8 mouse cellular contexts compared by ENCODE assay signal in the genomic region with DNA sequence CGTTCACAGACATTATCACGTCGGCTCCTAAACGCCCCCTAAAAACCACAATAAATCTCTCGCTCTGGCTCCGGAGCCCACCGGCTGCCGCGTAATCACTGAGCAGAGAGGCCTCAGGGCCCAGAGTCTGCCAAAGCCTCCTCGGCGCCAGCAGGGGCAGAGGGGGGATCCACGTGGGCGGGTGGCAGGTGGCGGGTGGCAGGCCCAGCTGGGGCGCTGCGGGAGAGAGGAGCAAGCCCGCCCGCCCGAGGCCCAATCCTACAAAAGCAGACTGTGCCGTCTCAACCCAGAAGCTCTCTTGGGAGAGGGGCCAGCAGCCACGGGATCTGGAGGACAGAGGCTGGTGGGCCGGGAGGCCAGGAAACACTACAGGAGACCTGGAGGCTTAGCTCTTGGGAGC. TPM values are rescaled to one million over a fixed set of nuclear protein-coding genes. Genes with fewer than 3 reads are reported as not detected.
DNase-seq lines count a peak whose midpoint lies in the region; ATAC-seq and TF ChIP-seq lines count a peak whose summit lies in the region.

No protein-coding gene starts in this region.

- peaks cover 21% of the 10 kb centered on the region for H3K27me3 ChIP-seq in heart, embryonic 11.5 days (ENCODE audit: control insufficient read depth, insufficient read depth, low read length)
- no peaks in the 10 kb centered on the region for H3K27me3 ChIP-seq in embryonic facial prominence, embryonic 11.5 days (ENCODE audit: control insufficient read depth, insufficient read depth, low read length)

- DNase-seq in heart, postnatal 10 days = no peak
- DNase-seq in ES-E14 (ENCODE audit: low read depth, low spot score) = no peak
- DNase-seq in embryonic facial prominence, embryonic 11.5 days (ENCODE audit: low spot score) = peak; percentile 63
- peak; percentile 57 to 73 for DNase-seq in layer of hippocampus, adult 8-10 months (ENCODE audit: low spot score in 2 of 2)
- peak; percentile 28 for DNase-seq in naive thymus-derived CD4-positive, alpha-beta T cell, adult 2 months (ENCODE audit: low read depth)
- no peak for DNase-seq in spleen, postnatal 4 days (ENCODE audit: low spot score in 2 of 2)
- no peak for DNase-seq in spleen, postnatal 36 days (ENCODE audit: low spot score in 2 of 2)

- in situ Hi-C loops in ES-E14 (cut with MboI; ENCODE audit: low sequenced_read_pairs in 2 of 2, unreplicated experiment in 2 of 2) = no loop called here

- peaks cover 21% of the 10 kb centered on the region for H3K4me1 ChIP-seq in heart, embryonic 11.5 days (ENCODE audit: control insufficient read depth, insufficient read depth, low read length)
- H3K4me1 ChIP-seq in ES-E14 (ENCODE audit: control insufficient read depth in 2 of 2, insufficient read depth in 2 of 2, low read length in 2 of 2, poor library complexity in 1 of 2) = peaks cover 2 to 19% of the 10 kb centered on the region in 2 experiments; a peak in 2 of 4 replicates
- peaks cover 16% of the 10 kb centered on the region for H3K4me1 ChIP-seq in embryonic facial prominence, embryonic 11.5 days (ENCODE audit: control insufficient read depth, insufficient read depth, low read length)

- H3K4me3 ChIP-seq in heart, embryonic 11.5 days (ENCODE audit: low read depth, low read length) = peak overlapping the region; percentile 28; the same call in 1 of the 2 replicates
- peak overlapping the region; percentile 48 to 51 for H3K4me3 ChIP-seq in ES-E14 (ENCODE audit: insufficient read depth in 1 of 2, low read depth in 1 of 2, low read length in 2 of 2, poor library complexity in 1 of 2, severe bottlenecking in 1 of 2)
- peak overlapping the region; percentile 21 for H3K4me3 ChIP-seq in embryonic facial prominence, embryonic 11.5 days (ENCODE audit: low read depth, low read length)

- H3K9ac ChIP-seq in heart, embryonic 11.5 days (ENCODE audit: low read depth, low read length) = peak overlapping the region; percentile 65
- H3K9ac ChIP-seq in ES-E14 (ENCODE audit: insufficient read depth, low read depth, low read length, poor library complexity, severe bottlenecking) = peak overlapping the region; percentile 57
- peak overlapping the region; percentile 52 for H3K9ac ChIP-seq in embryonic facial prominence, embryonic 11.5 days (replicated peaks; ENCODE audit: low read length)

- intact Hi-C loops in heart, postnatal 10 days (cut with DNase I) = no loop called here

- H3K36me3 ChIP-seq in heart, embryonic 11.5 days (ENCODE audit: control insufficient read depth, insufficient read depth, low read length) = no peaks in the 10 kb centered on the region
- H3K36me3 ChIP-seq in ES-E14 (ENCODE audit: control insufficient read depth, insufficient read depth, low read length, poor library complexity, severe bottlenecking) = no peaks in the 10 kb centered on the region
- no peaks in the 10 kb centered on the region for H3K36me3 ChIP-seq in embryonic facial prominence, embryonic 11.5 days (replicated peaks; ENCODE audit: control insufficient read depth, insufficient read depth, low read depth, low read length)

- ATAC-seq in heart, embryonic 11.5 days (replicated peaks; ENCODE audit: insufficient number of reproducible peaks, low FRiP score, low TSS enrichment) = no peak
- peak; percentile 45 for ATAC-seq in embryonic facial prominence, embryonic 11.5 days (replicated peaks; ENCODE audit: insufficient number of reproducible peaks, low FRiP score, low TSS enrichment, low read depth)

- WGBS in heart, embryonic 11.5 days (ENCODE audit: insufficient replicate concordance) = 2% methylated on average over 22 of the region's 22 CpGs
- under 1% methylated on average over 22 of the region's 22 CpGs for WGBS in embryonic facial prominence, embryonic 11.5 days

- no peak overlapping the region for H3K27ac ChIP-seq in heart, embryonic 11.5 days (ENCODE audit: low read depth, low read length)
- H3K27ac ChIP-seq in ES-E14 (ENCODE audit: insufficient read depth, low read depth, low read length, poor library complexity, severe bottlenecking) = no peak overlapping the region
- peak overlapping the region; percentile 74 for H3K27ac ChIP-seq in embryonic facial prominence, embryonic 11.5 days (replicated peaks; ENCODE audit: low read depth, low read length)

- H3K9me3 ChIP-seq in heart, embryonic 11.5 days (replicated peaks; ENCODE audit: control insufficient read depth, low read length) = no peaks in the 10 kb centered on the region
- H3K9me3 ChIP-seq in ES-E14 (ENCODE audit: control insufficient read depth, insufficient read depth, low read depth, low read length) = no peaks in the 10 kb centered on the region
- H3K9me3 ChIP-seq in embryonic facial prominence, embryonic 11.5 days (replicated peaks; ENCODE audit: control insufficient read depth, low read length) = no peaks in the 10 kb centered on the region

- peak overlapping the region; percentile 63 for H3K4me2 ChIP-seq in heart, embryonic 11.5 days
- H3K4me2 ChIP-seq in embryonic facial prominence, embryonic 11.5 days (ENCODE audit: low read depth, low read length) = peak overlapping the region; percentile 50

TF ChIP-seq in ES-E14, 5 proteins besides CTCF, POLR2A, EP300 and RAD21:
- TF ChIP-seq ZC3H11A (IDR thresholded peaks at IDR 0.05; ENCODE audit: borderline replicate concordance, low read depth, low read length) = no peak
- no peak for TF ChIP-seq CHD2 (IDR thresholded peaks at IDR 0.05; ENCODE audit: low read depth, low read length)
- TF ChIP-seq HCFC1 (IDR thresholded peaks at IDR 0.05; ENCODE audit: borderline replicate concordance, insufficient read depth, low read length) = no peak
- no peak for TF ChIP-seq MAFK (IDR thresholded peaks at IDR 0.05; ENCODE audit: insufficient read depth, low read depth, low read length)
- TF ChIP-seq ZNF384 (IDR thresholded peaks at IDR 0.05; ENCODE audit: low read depth, low read length) = no peak

RNA-seq across cellular contexts. Expression of gene Tcf20, which starts 19.2 kb away (rescaled TPM):
- polyA plus RNA-seq in heart, embryonic 11.5 days (2014; fragmentation: Nextera tagmentation; extraction: Ambion mirVana) = 6.7 TPM in 2 replicates
- 10 to 100 TPM; 60.7 to 67.9 TPM for total RNA-seq in heart, postnatal 10 days (2021)
- total RNA-seq in ES-E14 (2012; rRNA removed) = 128 and 143 TPM in 2 replicates
- polyA plus RNA-seq in embryonic facial prominence, embryonic 11.5 days (2014; fragmentation: Nextera tagmentation; extraction: Ambion mirVana) = 13.6 and 15.1 TPM in 2 replicates
- 100 to 1,000 TPM; 192 to 215 (median 201) TPM for total RNA-seq in layer of hippocampus, adult 8-10 months (2022)

Comparison
In these comparisons a context has a peak if more than half of its experiments do, and no peak if none do; other contexts are left out.
1. DNase-seq: peak in embryonic facial prominence, embryonic 11.5 days (single experiment), layer of hippocampus, adult 8-10 months (2 of 2) and naive thymus-derived CD4-positive, alpha-beta T cell, adult 2 months (single experiment); none in heart, postnatal 10 days (0 of 2), ES-E14 (single experiment), spleen, postnatal 4 days (0 of 2) and spleen, postnatal 36 days (0 of 2).
2. Peak in every context shown above with its lines, with median percentiles within 50 percentile points of each other: H3K4me3 ChIP-seq and H3K9ac ChIP-seq.